8 mouse cellular contexts compared by ENCODE assay signal in genomic region chr3:87499072-87499471, GRCm38 (mm10). TPM values are rescaled to one million over a fixed set of nuclear protein-coding genes. Genes with fewer than 3 reads are reported as not detected.
DNase-seq lines count a peak whose midpoint lies in the region; ATAC-seq and TF ChIP-seq lines count a peak whose summit lies in the region.

No protein-coding gene starts in this region.

- TF ChIP-seq POLR2A in lung, adult 2 months (IDR thresholded peaks at IDR 0.05; ENCODE audit: borderline replicate concordance, extremely low read depth, low read depth, low read length) = no peak

- CTCF ChIA-PET in Patski (lab: Charles Lee) = interaction anchor here (0.7 to 2.0 kb wide), 22 partner anchors 8 to 468 kb away, joined by 3 to 8 read pairs (median 4); partner anchors contain the start of gene Fcrls

- in situ Hi-C loops in Patski (cut with MboI; ENCODE audit: low pct_unique_long_range_greater_than_20kb) = loop anchor here (5.0 kb wide), 3 partner anchors 82 to 257 kb away; no protein-coding TSS in a partner anchor

- WGBS in lung, adult 2 months = 11% methylated on average over 3 of the region's 3 CpGs

- H3K4me1 ChIP-seq in lung, adult 2 months (ENCODE audit: control insufficient read depth, insufficient read depth, low read length) = no peaks in the 10 kb centered on the region

- no peak overlapping the region for H3K4me3 ChIP-seq in lung, adult 2 months (replicated peaks; ENCODE audit: extremely low read depth, low read depth, low read length)

- peaks cover 38% of the 10 kb centered on the region for H3K27me3 ChIP-seq in Patski

- peak; percentile 31 for ATAC-seq in Patski

- peak; percentile 98 for TF ChIP-seq CTCF in Patski (IDR thresholded peaks at IDR 0.05)
- TF ChIP-seq CTCF in lung, adult 2 months (IDR thresholded peaks at IDR 0.05; ENCODE audit: insufficient read depth, low read length) = peak; percentile 62

- DNase-seq in CD4-positive, CD25-positive, alpha-beta regulatory T cell, adult 2 months (ENCODE audit: low read depth, low spot score) = peak; percentile 79
- DNase-seq in Patski (ENCODE audit: low read depth, low spot score) = no peak
- peak; percentile 23 for DNase-seq in cerebellum, adult 9-11 months
- DNase-seq in frontal cortex, postnatal 25 days (ENCODE audit: low spot score in 2 of 2) = peak; percentile 71 to 74
- DNase-seq in kidney, postnatal 10 days = peak; percentile 85
- DNase-seq in lung, adult 2 months = peak; percentile 60
- DNase-seq in ovary, postnatal 36 days (ENCODE audit: low spot score) = peak; percentile 49
- DNase-seq in thymus, postnatal 14 days = peak; percentile 78

- POLR2A ChIA-PET in Patski (lab: Charles Lee) = no interaction called here

RNA-seq across cellular contexts. Expression of gene Etv3, which starts 26.1 kb away (rescaled TPM):
- polyA plus RNA-seq in Patski (2021) = 17.7 TPM
- 16.7 and 17.8 TPM in 2 replicates for polyA plus RNA-seq in lung, adult 2 months (2012; rRNA removed)
